Mouse (Mus musculus) hindbrain, embryonic 16.5 days (tissue): ENCODE measurements around the gene Ddb2. TPM values are rescaled to one million over a fixed set of nuclear protein-coding genes. Genes with fewer than 3 reads are reported as not detected.
"Not testable (repeated sequence)": the region's sequence is repeated elsewhere in the genome, so short reads cannot be mapped to it uniquely, and the experiment has no call there.

Source experiments
- ATAC-seq: fragments of 200-750 bp; cut with Nextera tagmentation; 2 replicates; pipeline ENCODE4 v1.8.0; 2017; ENCODE audit warnings: moderate TSS enrichment, moderate library complexity
- H3K27ac ChIP-seq: fragments of 300-500 bp; sonication (generic); 2 replicates; pipeline ENCODE4 v1.5.1; 2014; ENCODE audit warnings: low read depth, mild to moderate bottlenecking, control low read depth, low read length, moderate library complexity
- H3K27me3 ChIP-seq: fragments of 300-500 bp; sonication (generic); replicated peaks from 2 replicates; pipeline ENCODE4 v1.6.1; 2014; ENCODE audit warnings: low read length; ENCODE audit not compliant: control insufficient read depth, insufficient read depth
- H3K36me3 ChIP-seq: fragments of 300-500 bp; sonication (generic); 2 replicates; pipeline ENCODE4 v1.6.1; 2014; ENCODE audit warnings: mild to moderate bottlenecking, low read length, moderate library complexity, mixed read lengths; ENCODE audit not compliant: control insufficient read depth, insufficient read depth
- H3K4me1 ChIP-seq: fragments of 300-500 bp; sonication (generic); 2 replicates; pipeline ENCODE4 v1.6.1; 2014; ENCODE audit warnings: low read depth, low read length; ENCODE audit not compliant: control insufficient read depth, insufficient read depth
- H3K4me2 ChIP-seq: fragments of 300-500 bp; sonication (generic); 2 replicates; pipeline ENCODE4 v1.6.1; 2014; ENCODE audit warnings: mild to moderate bottlenecking, low read length, control low read depth, moderate library complexity
- H3K4me3 ChIP-seq: fragments of 300-500 bp; sonication (generic); 2 replicates; pipeline ENCODE4 v1.5.1; 2014; ENCODE audit warnings: mild to moderate bottlenecking, low read length, control low read depth, moderate library complexity
- H3K9ac ChIP-seq: fragments of 300-500 bp; sonication (generic); 2 replicates; pipeline ENCODE4 v1.6.1; 2014; ENCODE audit warnings: low read depth, mild to moderate bottlenecking, control low read depth, low read length, moderate library complexity
- H3K9me3 ChIP-seq: fragments of 300-500 bp; sonication (generic); 2 replicates; pipeline ENCODE4 v1.6.1; 2014; ENCODE audit warnings: mild to moderate bottlenecking, low read length, moderate library complexity; ENCODE audit not compliant: control insufficient read depth
- WGBS: fragments of 180-500 bp; shearing (Covaris S2); extraction: QIAGEN DNeasy Blood & Tissue Kit; methylation state at CpG from one replicate; pipeline ENCODE4 v1.1.7; 2014; 5-methylcytosine and 5-hydroxymethylcytosine counted together
- polyA plus RNA-seq: library from polyadenylated mRNA; unstranded; fragments of >200 nt; fragmentation: Nextera tagmentation; extraction: Ambion mirVana; gene quantifications from 2 replicates; pipeline ENCODE4 v1.2.1, GENCODE M21; 2015

Gene Ddb2
- polyA plus RNA-seq, 1 experiment from 2014 or later, result 16.1 TPM

DNA sequence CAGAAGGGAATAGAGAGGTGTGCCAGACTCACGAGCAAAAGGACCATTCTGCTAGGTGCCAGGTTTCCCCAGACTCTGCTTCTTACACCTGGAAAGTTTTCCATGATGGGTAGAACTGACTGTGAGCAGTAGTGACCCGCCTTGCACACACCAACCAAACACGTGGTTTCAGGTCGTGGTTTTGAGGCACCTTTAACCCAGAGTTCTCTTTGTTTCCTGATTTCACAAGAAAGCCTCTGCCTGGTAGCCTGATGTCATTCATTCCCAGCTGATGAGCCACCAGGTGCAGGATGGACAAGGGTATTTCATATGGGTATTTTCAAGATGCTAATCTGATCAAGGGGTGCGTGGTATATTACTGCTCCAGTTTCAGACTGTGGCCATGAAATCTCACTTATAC, 5.8 kb upstream of the Ddb2 start:
- ATAC-seq, result no peak

DNA sequence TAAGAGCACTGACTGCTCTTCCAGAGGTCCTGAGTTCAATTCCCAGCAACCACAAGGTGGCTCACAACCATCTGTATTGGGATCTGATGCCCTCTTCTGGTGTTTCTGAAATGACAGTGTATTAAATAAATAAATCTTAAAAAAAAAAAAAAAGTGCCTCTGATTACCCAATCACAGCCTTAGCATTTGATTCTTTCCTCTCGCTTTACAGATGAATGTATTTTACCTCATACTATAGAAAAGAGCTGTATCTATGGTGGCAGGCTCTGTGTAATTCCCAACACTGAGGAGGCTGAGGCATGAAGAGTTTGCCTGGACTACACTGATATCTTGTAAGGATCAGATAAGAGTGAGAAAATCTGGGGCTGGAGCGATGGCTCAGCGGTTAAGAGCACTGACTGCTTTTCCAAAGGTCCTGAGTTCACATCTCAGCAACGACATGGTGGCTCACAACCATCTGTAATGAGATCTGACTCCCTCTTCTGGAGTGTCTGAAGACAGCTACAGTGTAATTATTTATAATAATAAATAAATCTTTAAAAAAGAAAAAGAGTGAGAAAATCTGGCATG, 814 bp upstream of the Ddb2 start:
- peak overlapping the region; percentile 73 for H3K4me3 ChIP-seq
- not testable (repeated sequence) for H3K36me3 ChIP-seq, H3K9me3 ChIP-seq, H3K4me1 ChIP-seq, H3K27me3 ChIP-seq, H3K9ac ChIP-seq
- peak overlapping the region; percentile 72 for H3K4me2 ChIP-seq
- peak; percentile 69 for ATAC-seq
- H3K27ac ChIP-seq, result peak overlapping the region; percentile 84
- WGBS, result 26% methylated on average over 4 of the region's 4 CpGs

More for the DNA sequence above, 5.8 kb upstream of the Ddb2 start:
- Histone ChIP-seq H3K36me3 (no peaks in the 10 kb centered on the region), H3K27ac (no peak overlapping the region), H3K4me2 (no peak overlapping the region), H3K9me3 (no peaks in the 10 kb centered on the region), H3K4me3 (no peak overlapping the region), H3K4me1 (no peaks in the 10 kb centered on the region), H3K9ac (no peak overlapping the region), H3K27me3 (no peaks in the 10 kb centered on the region)
- 77% methylated on average over 5 of the region's 5 CpGs for WGBS

DNA sequence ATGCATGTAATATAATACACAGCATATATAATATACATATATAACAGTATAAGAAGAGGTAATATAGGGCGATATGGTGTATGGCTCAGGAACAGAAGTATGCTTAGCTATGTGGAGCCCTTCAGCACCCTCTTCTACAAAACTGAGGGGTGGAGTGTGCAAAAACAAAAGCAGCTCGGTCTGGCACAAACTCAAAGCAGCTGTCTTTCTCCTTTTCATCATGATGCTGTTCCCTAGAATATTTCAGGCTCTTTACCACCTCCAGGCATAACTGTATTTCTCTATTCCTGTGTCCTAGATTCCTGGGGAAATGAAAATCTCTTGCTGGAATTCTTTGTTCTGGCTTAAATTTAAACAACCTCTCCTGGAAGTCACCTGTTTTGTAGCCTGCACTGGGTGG, 7.0 kb downstream of the Ddb2 start:
- Histone ChIP-seq H3K27me3 (no peaks in the 10 kb centered on the region), H3K27ac (no peak overlapping the region), H3K36me3 (no peaks in the 10 kb centered on the region), H3K9me3 (no peaks in the 10 kb centered on the region), H3K9ac (no peak overlapping the region), H3K4me3 (no peak overlapping the region), H3K4me2 (no peak overlapping the region), H3K4me1 (no peaks in the 10 kb centered on the region)
- no peak for ATAC-seq
- 78% methylated on average over 2 of the region's 2 CpGs for WGBS

DNA sequence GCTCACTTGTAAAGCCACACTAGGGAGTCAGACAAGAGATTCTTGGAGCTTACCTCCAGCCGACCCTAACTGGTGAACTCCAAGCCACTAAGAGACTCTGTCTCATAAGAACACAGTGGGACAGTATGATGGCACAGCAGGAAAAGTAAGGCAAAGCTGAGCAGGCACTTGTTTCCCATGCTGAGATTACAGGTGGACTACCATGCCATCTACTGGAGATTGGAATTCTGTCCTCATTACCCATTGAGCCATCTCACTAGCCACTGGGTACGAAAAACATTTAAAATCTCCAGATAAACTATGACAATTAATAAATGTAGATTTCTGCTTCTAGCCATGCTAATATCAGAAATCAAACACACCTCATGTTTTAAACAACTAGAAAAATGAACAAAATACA, 13.2 kb downstream of the Ddb2 start:
- no peak overlapping the region for H3K4me3 ChIP-seq
- no peak overlapping the region for H3K27ac ChIP-seq
- H3K27me3 ChIP-seq, result no peaks in the 10 kb centered on the region
- ATAC-seq, result no peak
- H3K9ac ChIP-seq, result no peak overlapping the region
- no peaks in the 10 kb centered on the region for H3K36me3 ChIP-seq
- no peaks in the 10 kb centered on the region for H3K9me3 ChIP-seq
- H3K4me1 ChIP-seq, result no peaks in the 10 kb centered on the region
- 79% methylated on average over 2 of the region's 2 CpGs for WGBS
- no peak overlapping the region for H3K4me2 ChIP-seq

DNA sequence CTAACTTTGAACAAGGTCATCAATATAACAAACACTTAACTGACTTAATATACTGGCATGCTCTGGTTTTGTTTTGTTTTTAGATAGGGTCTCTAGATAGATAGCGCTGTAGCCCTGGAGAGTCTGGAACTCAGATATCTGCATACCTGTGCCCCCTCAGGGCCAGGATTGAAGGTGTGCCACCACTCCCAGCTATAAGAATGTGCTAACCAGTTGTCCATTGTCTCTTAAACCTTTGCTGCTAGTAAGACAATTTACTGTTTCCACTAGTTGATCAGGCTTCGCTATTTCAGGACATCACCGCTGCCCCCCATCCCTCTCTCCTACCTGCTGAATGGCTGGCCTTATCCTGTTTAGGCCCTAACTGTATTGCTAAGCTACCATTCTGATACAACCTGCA, 16.3 kb downstream of the Ddb2 start:
- Histone ChIP-seq H3K4me3 (no peak overlapping the region), H3K4me2 (no peak overlapping the region), H3K9me3 (no peaks in the 10 kb centered on the region), H3K27ac (no peak overlapping the region), H3K4me1 (no peaks in the 10 kb centered on the region), H3K36me3 (no peaks in the 10 kb centered on the region; the same call in 1 of the 2 replicates), H3K27me3 (no peaks in the 10 kb centered on the region), H3K9ac (no peak overlapping the region)
- ATAC-seq, result no peak
- WGBS, result 96% methylated on average over 3 of the region's 3 CpGs

DNA sequence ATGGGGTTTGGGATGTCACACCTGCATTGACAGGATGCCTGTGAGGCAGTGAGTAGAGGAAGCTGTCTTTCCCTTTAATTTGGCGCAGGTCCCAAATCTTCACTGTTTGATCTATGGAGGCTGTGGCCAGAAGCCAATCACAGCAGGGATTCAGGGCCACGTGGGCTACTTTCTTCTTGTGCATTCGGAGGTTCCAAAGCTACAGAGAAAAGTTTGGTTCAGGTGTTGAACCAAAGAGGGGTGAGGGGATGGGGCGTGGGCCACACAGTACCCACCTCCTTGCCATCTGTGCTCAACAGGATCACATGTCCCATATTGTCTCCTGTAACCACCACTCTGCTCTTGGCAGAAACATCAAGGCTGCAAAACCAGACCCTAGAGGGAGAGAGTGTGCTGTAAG, 19.8 kb downstream of the Ddb2 start:
- Histone ChIP-seq H3K9ac (no peak overlapping the region), H3K27me3 (no peaks in the 10 kb centered on the region), H3K27ac (0 out of 2 replicates have a peak overlapping the region, but pooled peaks have one; percentile 17), H3K4me3 (no peak overlapping the region), H3K4me1 (no peaks in the 10 kb centered on the region), H3K36me3 (peaks cover 4% of the 10 kb centered on the region), H3K9me3 (no peaks in the 10 kb centered on the region), H3K4me2 (no peak overlapping the region)
- peak; percentile 56; the same call in 1 of the 2 replicates for ATAC-seq
- 44% methylated on average over 4 of the region's 4 CpGs for WGBS

DNA sequence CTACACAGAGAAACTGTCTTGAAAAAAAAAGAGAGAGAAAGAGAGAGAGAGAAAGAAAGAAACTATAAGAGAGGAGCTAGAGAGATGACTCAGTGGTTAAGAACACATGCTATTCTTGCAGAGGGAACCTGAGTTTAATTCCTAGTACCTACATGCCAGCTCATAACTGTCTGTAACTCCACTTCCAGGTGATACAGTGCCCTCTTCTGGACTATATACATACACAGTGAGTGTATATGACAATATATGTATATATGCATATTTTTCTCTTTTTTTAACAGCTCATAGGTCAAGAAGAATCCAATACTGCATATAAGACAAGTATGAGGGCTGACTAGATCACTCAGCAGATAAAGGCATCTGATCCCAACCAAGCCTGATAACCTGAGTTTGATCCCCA, 23.5 kb downstream of the Ddb2 start:
- H3K4me2 ChIP-seq, result no peak overlapping the region
- no peak overlapping the region for H3K4me3 ChIP-seq
- no peak overlapping the region for H3K9ac ChIP-seq
- H3K9me3 ChIP-seq, result no peaks in the 10 kb centered on the region
- no peak for ATAC-seq
- no peaks in the 10 kb centered on the region for H3K4me1 ChIP-seq
- H3K27ac ChIP-seq, result no peak overlapping the region
- peaks cover 26% of the 10 kb centered on the region for H3K36me3 ChIP-seq
- no peaks in the 10 kb centered on the region for H3K27me3 ChIP-seq

DNA sequence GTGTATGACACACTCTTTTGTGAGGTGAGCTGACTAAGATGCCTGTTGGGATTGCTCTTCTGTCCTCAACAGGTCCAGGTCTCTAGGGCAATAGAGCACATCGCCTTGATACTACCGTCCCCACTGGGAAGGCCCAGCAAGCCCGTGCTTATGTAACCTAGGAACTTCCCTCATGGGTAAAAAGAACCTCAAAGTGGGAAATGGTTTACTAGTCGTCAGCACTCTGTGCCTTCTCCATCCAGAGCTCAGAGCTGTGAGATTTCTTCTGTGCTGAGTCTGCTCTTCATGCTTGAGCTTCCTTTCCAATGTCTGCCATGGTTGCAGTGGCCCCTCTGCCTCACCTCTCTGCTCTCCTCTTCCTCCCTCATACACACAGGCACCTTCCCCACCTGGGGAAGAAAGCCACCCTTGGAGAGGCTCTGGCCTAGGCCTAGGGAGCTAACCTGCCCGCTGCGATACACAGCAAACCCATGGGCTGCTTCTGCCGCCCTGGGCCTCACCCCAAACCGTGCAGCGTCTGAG, 30.5 kb downstream of the Ddb2 start:
- Histone ChIP-seq H3K4me2 (no peak overlapping the region), H3K4me1 (peaks cover 17% of the 10 kb centered on the region), H3K9ac (no peak overlapping the region), H3K27me3 (no peaks in the 10 kb centered on the region), H3K27ac (no peak overlapping the region), H3K4me3 (no peak overlapping the region), H3K9me3 (no peaks in the 10 kb centered on the region), H3K36me3 (peaks cover 31% of the 10 kb centered on the region)
- ATAC-seq, result no peak
- WGBS, result 93% methylated on average over 9 of the region's 9 CpGs

DNA sequence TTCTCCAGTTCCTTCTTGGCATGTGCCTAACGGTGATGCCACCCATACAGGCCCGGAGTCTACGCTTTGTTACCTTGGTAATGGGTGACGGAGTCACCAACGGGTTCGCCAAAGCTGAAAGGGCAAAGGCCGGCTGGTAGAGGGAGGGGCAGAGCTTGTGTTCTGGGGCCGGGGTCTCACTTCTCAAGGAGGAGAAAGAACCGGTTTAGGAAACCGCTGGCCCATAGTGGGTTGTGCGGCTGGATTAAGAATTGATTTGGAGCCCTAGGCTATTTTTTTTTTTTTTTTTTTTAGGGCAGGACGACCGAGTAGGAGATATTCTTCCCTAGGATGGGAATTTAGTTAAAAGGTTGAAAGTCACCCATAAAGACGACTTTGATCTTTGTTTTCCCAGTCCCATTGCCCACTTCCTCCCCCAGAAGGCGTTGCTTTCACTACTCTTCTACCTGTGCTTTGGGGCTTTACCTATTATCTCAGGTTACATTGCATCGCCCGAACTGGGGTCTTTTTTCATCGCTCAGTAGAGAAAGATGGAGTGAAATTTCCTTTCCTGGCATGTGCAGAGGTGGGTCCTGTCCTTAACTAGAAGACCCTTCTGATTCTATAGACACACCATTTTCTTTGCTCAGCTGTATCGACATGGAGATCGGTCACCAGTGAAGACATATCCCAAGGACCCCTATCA, 33.7 kb downstream of the Ddb2 start:
- 12% methylated on average over 20 of the region's 20 CpGs for WGBS
- Histone ChIP-seq H3K4me2 (peak overlapping the region; percentile 76), H3K4me3 (peak overlapping the region; percentile 79), H3K27me3 (no peaks in the 10 kb centered on the region), H3K27ac (peak overlapping the region; percentile 87), H3K4me1 (peaks cover 17% of the 10 kb centered on the region), H3K9ac (peak overlapping the region; percentile 90), H3K36me3 (peaks cover 13% of the 10 kb centered on the region), H3K9me3 (no peaks in the 10 kb centered on the region)
- ATAC-seq, result peak; percentile 81; the same call in 1 of the 2 replicates
